Mouse (Mus musculus): ENCODE results near the gene Alpk3. TPM values are rescaled to one million over a fixed set of nuclear protein-coding genes. Genes with fewer than 3 reads are reported as not detected.
A peak's percentile ranks its signal among the peaks of the same experiment; 100 is the strongest.
"Not testable (repeated sequence)": the region's sequence is repeated elsewhere in the genome, so short reads cannot be mapped to it uniquely, and the experiment has no call there.

Gene Alpk3
- polyA plus RNA-seq, 1 experiment from 2014 or later = 3.1 TPM

GRCm38 (mm10) chr7:81131864-81132263 lies 74.5 kb downstream of the Alpk3 start:
- Histone ChIP-seq H3K4me3 (replicated peaks) (no peak overlapping the region), H3K36me3 (no peaks in the 10 kb centered on the region), H3K27me3 (no peaks in the 10 kb centered on the region), H3K4me1 (peaks cover 19% of the 10 kb centered on the region), H3K9me3 (replicated peaks) (peaks cover 6% of the 10 kb centered on the region; the same call in 1 of the 2 replicates), H3K27ac (replicated peaks) (no peak overlapping the region), H3K9ac (no peak overlapping the region), H3K4me2 (replicated peaks) (no peak overlapping the region)
- no peak for ATAC-seq (ENCODE audit: insufficient number of reproducible peaks, low FRiP score, low TSS enrichment, low read depth)
- WGBS = 49% methylated on average over 7 of the region's 7 CpGs

DNA sequence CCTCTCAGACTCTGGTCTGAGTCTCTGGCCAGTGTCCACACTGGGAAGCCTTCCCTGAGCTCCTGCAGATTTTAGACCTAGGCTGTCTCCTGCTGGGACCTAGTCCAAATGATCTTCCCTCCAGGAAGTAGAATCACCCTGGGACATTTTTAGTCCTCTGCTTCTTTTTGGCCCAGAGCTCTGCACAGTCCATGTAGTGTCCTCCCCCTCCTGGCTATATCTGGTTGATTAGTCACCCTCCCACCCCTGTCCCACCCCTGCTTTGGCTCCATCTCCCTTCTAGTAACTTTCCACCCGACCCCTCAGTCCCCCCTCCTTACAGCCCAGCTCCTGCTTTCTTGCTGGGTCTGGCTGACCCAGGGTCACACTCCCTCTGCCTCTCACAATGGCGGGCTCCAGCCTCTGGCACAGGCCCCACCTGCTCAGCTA lies 75.5 kb downstream of the Alpk3 start:
- H3K27ac ChIP-seq (replicated peaks) = no peak overlapping the region
- H3K4me2 ChIP-seq (replicated peaks) = no peak overlapping the region

DNA sequence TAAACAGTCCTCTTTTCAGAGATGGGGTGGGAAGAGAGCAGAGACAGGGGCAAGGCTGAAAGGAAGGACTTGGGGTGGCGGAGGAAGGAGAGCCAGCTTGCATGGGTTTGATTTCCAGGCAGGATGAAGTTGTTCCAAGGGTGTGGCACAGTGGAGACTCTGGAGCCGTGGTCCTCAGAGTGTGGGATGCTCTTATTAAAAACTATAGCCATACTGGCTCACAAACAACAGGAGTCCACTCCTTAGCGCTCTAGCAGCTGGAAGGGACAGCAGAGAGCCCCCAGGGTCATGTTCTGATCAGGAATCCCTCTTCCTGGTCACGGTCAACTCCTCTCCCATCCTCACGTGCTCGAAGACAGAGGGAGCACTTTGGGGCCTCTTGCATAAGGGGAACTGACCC lies 76.0 kb downstream of the Alpk3 start:
- H3K9ac ChIP-seq = no peak overlapping the region
- no peak overlapping the region for H3K27ac ChIP-seq (replicated peaks)
- 0 out of 2 replicates have a peak, but pooled peaks cover 2% of the 10 kb centered on the region for H3K9me3 ChIP-seq (replicated peaks)
- H3K4me2 ChIP-seq (replicated peaks) = no peak overlapping the region
- H3K4me3 ChIP-seq (replicated peaks) = no peak overlapping the region
- no peak for ATAC-seq (ENCODE audit: insufficient number of reproducible peaks, low FRiP score, low TSS enrichment, low read depth)
- H3K36me3 ChIP-seq = no peaks in the 10 kb centered on the region
- H3K27me3 ChIP-seq = no peaks in the 10 kb centered on the region
- 56% methylated on average over 6 of the region's 6 CpGs for WGBS
- peaks cover 19% of the 10 kb centered on the region for H3K4me1 ChIP-seq

More for the DNA sequence above, 75.5 kb downstream of the Alpk3 start:
- no peak overlapping the region for H3K4me3 ChIP-seq (replicated peaks)
- no peaks in the 10 kb centered on the region for H3K27me3 ChIP-seq
- no peaks in the 10 kb centered on the region for H3K36me3 ChIP-seq
- peak; percentile 42; the same call in 1 of the 2 replicates for ATAC-seq (ENCODE audit: insufficient number of reproducible peaks, low FRiP score, low TSS enrichment, low read depth)
- peaks cover 6% of the 10 kb centered on the region; the same call in 1 of the 2 replicates for H3K9me3 ChIP-seq (replicated peaks)
- WGBS = 29% methylated on average over 2 of the region's 2 CpGs
- H3K9ac ChIP-seq = no peak overlapping the region
- H3K4me1 ChIP-seq = peaks cover 19% of the 10 kb centered on the region

- Histone ChIP-seq H3K4me2 (replicated peaks) (peak overlapping the region; percentile 49), H3K9ac (no peak overlapping the region), H3K27me3 (no peaks in the 10 kb centered on the region), H3K9me3 (replicated peaks) (no peaks in the 10 kb centered on the region), H3K4me1 (peaks cover 19% of the 10 kb centered on the region), H3K36me3 (no peaks in the 10 kb centered on the region), H3K4me3 (replicated peaks) (no peak overlapping the region), H3K27ac (replicated peaks) (0 out of 2 replicates have a peak overlapping the region, but pooled peaks have one; percentile 31)
- 41% methylated on average over 2 of the region's 2 CpGs for WGBS
- ATAC-seq (ENCODE audit: insufficient number of reproducible peaks, low FRiP score, low TSS enrichment, low read depth) = no peak
These were observed 76.5 kb downstream of the Alpk3 start for GRCm38 (mm10) chr7:81133941-81134340.

GRCm38 (mm10) chr7:81134614-81135067 lies 77.2 kb downstream of the Alpk3 start:
- Histone ChIP-seq H3K27ac (replicated peaks) (peak overlapping the region; percentile 58), H3K36me3 (no peaks in the 10 kb centered on the region)

GRCm38 (mm10) chr7:81137292-81137691 lies 79.9 kb downstream of the Alpk3 start:
- no peak for ATAC-seq (ENCODE audit: insufficient number of reproducible peaks, low FRiP score, low TSS enrichment, low read depth)
- H3K4me3 ChIP-seq (replicated peaks) = no peak overlapping the region
- no peaks in the 10 kb centered on the region for H3K27me3 ChIP-seq
- H3K4me2 ChIP-seq (replicated peaks) = no peak overlapping the region
- peaks cover 19% of the 10 kb centered on the region for H3K4me1 ChIP-seq
- H3K27ac ChIP-seq (replicated peaks) = no peak overlapping the region
- no peaks in the 10 kb centered on the region for H3K36me3 ChIP-seq
- 87% methylated on average over 5 of the region's 5 CpGs for WGBS
- no peak overlapping the region for H3K9ac ChIP-seq
- no peaks in the 10 kb centered on the region for H3K9me3 ChIP-seq (replicated peaks)

More at GRCm38 (mm10) chr7:81134614-81135067, 77.2 kb downstream of the Alpk3 start:
- H3K4me3 ChIP-seq (replicated peaks) = peak overlapping the region; percentile 29
- H3K4me1 ChIP-seq = peaks cover 19% of the 10 kb centered on the region
- H3K9me3 ChIP-seq (replicated peaks) = no peaks in the 10 kb centered on the region
- H3K27me3 ChIP-seq = no peaks in the 10 kb centered on the region
- peak overlapping the region; percentile 49 for H3K4me2 ChIP-seq (replicated peaks)
- 12% methylated on average over 9 of the region's 9 CpGs for WGBS
- peak; percentile 87 for ATAC-seq (ENCODE audit: insufficient number of reproducible peaks, low FRiP score, low TSS enrichment, low read depth)
- H3K9ac ChIP-seq = no peak overlapping the region

- Histone ChIP-seq H3K36me3 (no peaks in the 10 kb centered on the region), H3K4me2 (replicated peaks) (no peak overlapping the region), H3K27me3 (no peaks in the 10 kb centered on the region), H3K9me3 (replicated peaks) (no peaks in the 10 kb centered on the region), H3K9ac (no peak overlapping the region), H3K27ac (replicated peaks) (no peak overlapping the region), H3K4me3 (replicated peaks) (no peak overlapping the region), H3K4me1 (peaks cover 11% of the 10 kb centered on the region)
- 76% methylated on average over 7 of the region's 7 CpGs for WGBS
- ATAC-seq (ENCODE audit: insufficient number of reproducible peaks, low FRiP score, low TSS enrichment, low read depth) = no peak
These were observed 81.7 kb downstream of the Alpk3 start for GRCm38 (mm10) chr7:81139100-81139499.

- H3K4me3 ChIP-seq (replicated peaks) = no peak overlapping the region
- H3K9me3 ChIP-seq (replicated peaks) = no peaks in the 10 kb centered on the region
- H3K27ac ChIP-seq (replicated peaks) = no peak overlapping the region
- 80% methylated on average over 5 of the region's 5 CpGs for WGBS
- no peak for ATAC-seq (ENCODE audit: insufficient number of reproducible peaks, low FRiP score, low TSS enrichment, low read depth)
- no peaks in the 10 kb centered on the region for H3K27me3 ChIP-seq
- no peak overlapping the region for H3K4me2 ChIP-seq (replicated peaks)
- no peaks in the 10 kb centered on the region for H3K36me3 ChIP-seq
- peaks cover 4% of the 10 kb centered on the region; the same call in 1 of the 2 replicates for H3K4me1 ChIP-seq
- no peak overlapping the region for H3K9ac ChIP-seq
These were observed 82.4 kb downstream of the Alpk3 start for GRCm38 (mm10) chr7:81139671-81140404.

- WGBS = 76% methylated on average over 1 of the region's 1 CpGs
- H3K27me3 ChIP-seq = no peaks in the 10 kb centered on the region
These were observed 84.1 kb downstream of the Alpk3 start for GRCm38 (mm10) chr7:81141541-81141940.

DNA sequence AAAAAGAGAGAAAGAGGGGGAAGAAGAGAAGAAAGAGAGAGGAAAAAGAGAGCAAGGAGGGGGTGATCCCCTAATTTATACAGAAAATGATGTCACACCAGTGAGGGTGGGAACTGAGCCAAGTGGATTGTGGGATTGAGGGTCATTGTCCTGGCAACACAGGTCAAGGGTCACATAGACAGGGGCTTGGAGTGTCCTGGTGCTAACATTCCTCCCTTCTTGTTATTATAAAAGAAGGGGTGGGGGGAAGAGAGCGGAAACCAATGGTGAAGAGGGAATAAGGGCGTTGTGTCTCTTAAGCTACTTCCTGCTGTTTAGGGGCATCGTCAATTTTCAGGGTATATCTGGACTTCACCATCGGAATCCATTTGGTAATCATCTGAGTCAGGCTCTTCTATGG lies 85.7 kb downstream of the Alpk3 start:
- H3K4me1 ChIP-seq; H3K4me2 ChIP-seq (replicated peaks); H3K9me3 ChIP-seq (replicated peaks); H3K36me3 ChIP-seq; H3K27me3 ChIP-seq; H3K9ac ChIP-seq; H3K4me3 ChIP-seq (replicated peaks); H3K27ac ChIP-seq (replicated peaks); ATAC-seq (ENCODE audit: insufficient number of reproducible peaks, low FRiP score, low TSS enrichment, low read depth): not testable (repeated sequence)
- WGBS = 70% methylated on average over 4 of the region's 4 CpGs

More at GRCm38 (mm10) chr7:81141541-81141940, 84.1 kb downstream of the Alpk3 start:
- Histone ChIP-seq H3K27ac (replicated peaks) (no peak overlapping the region), H3K4me1 (no peaks in the 10 kb centered on the region), H3K9ac (no peak overlapping the region), H3K36me3 (no peaks in the 10 kb centered on the region), H3K9me3 (replicated peaks) (no peaks in the 10 kb centered on the region), H3K4me3 (replicated peaks) (no peak overlapping the region), H3K4me2 (replicated peaks) (no peak overlapping the region)
- no peak for ATAC-seq (ENCODE audit: insufficient number of reproducible peaks, low FRiP score, low TSS enrichment, low read depth)

DNA sequence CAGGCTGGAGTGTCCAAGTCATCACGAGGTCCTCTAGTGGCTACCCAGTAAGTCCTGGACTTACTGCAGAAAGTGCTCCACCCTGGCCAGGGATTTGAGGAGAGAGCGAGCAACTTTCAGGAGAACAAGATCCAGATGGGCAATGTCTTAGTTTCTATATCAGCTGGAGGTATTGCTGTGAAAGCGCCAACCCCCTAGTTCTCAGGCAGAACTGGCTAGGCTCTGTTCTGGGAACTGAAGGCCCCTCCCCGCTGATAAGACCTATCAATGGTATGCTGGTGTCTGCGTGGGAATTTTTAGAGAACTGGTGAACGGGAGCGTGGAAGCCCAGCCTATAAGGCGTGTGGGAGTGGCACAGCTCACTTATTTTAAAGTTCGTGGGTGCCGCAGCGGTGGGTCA lies 92.4 kb downstream of the Alpk3 start:
- WGBS = 87% methylated on average over 11 of the region's 11 CpGs

More for the DNA sequence above, 92.4 kb downstream of the Alpk3 start:
- Histone ChIP-seq H3K9me3 (replicated peaks) (no peaks in the 10 kb centered on the region), H3K27ac (replicated peaks) (no peak overlapping the region), H3K4me2 (replicated peaks) (no peak overlapping the region), H3K36me3 (no peaks in the 10 kb centered on the region), H3K9ac (no peak overlapping the region), H3K4me1 (no peaks in the 10 kb centered on the region), H3K4me3 (replicated peaks) (no peak overlapping the region), H3K27me3 (no peaks in the 10 kb centered on the region)
- ATAC-seq (ENCODE audit: insufficient number of reproducible peaks, low FRiP score, low TSS enrichment, low read depth) = no peak

All from embryonic facial prominence, embryonic 15.5 days (tissue).